Mouse (Mus musculus): ENCODE measurements around the gene Zfp94. TPM values are rescaled to one million over a fixed set of nuclear protein-coding genes. Genes with fewer than 3 reads are reported as not detected.
"Not testable (repeated sequence)": the region's sequence is repeated elsewhere in the genome, so short reads cannot be mapped to it uniquely, and the experiment has no call there.

The Zfp94 gene
- total and polyA plus RNA-seq, 3 experiments = 1.9 to 3.8 (median 2.7) TPM

DNA sequence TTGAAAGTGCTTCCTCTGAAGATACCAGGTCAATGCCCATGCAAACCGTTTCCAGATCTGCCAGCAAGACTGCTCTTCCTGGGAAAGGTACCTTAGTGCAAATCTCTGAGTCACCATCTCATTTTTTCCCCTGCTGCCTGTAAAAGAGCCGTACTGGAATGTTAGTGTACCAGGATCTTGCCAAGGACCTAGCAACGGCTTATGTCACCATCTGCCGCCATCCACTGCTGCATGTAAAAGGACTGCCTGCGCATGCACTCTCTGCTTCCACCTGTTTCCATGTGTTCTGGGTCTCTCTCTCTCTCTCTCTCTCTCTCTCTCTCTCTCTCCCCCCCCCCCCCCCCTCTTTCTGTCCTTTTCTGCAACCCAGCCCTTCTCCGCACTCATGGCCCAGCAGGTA, 28.0 kb downstream of the Zfp94 start:
- no peaks in the 10 kb centered on the region for H3K36me3 ChIP-seq (ENCODE audit: control insufficient read depth, insufficient read depth, low read length)
- 86% methylated on average over 6 of the region's 6 CpGs for WGBS
- no peak for TF ChIP-seq EP300 (IDR thresholded peaks at IDR 0.05; ENCODE audit: insufficient read depth, low read depth, low read length)
- no peak for TF ChIP-seq CTCF (IDR thresholded peaks at IDR 0.05)
- TF ChIP-seq POLR2A (IDR thresholded peaks at IDR 0.05; ENCODE audit: insufficient read depth, low read depth, low read length) = no peak
- intact Hi-C loops (cut with DNase I) = no loop called here
- no peaks in the 10 kb centered on the region for H3K79me2 ChIP-seq (replicated peaks; ENCODE audit: control insufficient read depth, insufficient read depth, low read length)
- no peaks in the 10 kb centered on the region for H3K4me1 ChIP-seq (ENCODE audit: control insufficient read depth, insufficient read depth, low read length)
- DNase-seq = no peak
- H3K27ac ChIP-seq = no peak overlapping the region
- no peaks in the 10 kb centered on the region for H3K27me3 ChIP-seq (ENCODE audit: control insufficient read depth, insufficient read depth, low read length)
- H3K4me3 ChIP-seq = no peak overlapping the region
- no peak overlapping the region for H3K9ac ChIP-seq (ENCODE audit: low read depth, low read length)

GRCm38 (mm10) chr7:24287670-24288069, 28.8 kb downstream of the Zfp94 start:
- WGBS = 75% methylated on average over 5 of the region's 5 CpGs
- Histone ChIP-seq H3K4me3 (no peak overlapping the region), H3K9ac (ENCODE audit: low read depth, low read length) (no peak overlapping the region), H3K4me1 (ENCODE audit: control insufficient read depth, insufficient read depth, low read length) (no peaks in the 10 kb centered on the region), H3K27me3 (ENCODE audit: control insufficient read depth, insufficient read depth, low read length) (no peaks in the 10 kb centered on the region), H3K79me2 (replicated peaks; ENCODE audit: control insufficient read depth, insufficient read depth, low read length) (no peaks in the 10 kb centered on the region), H3K27ac (no peak overlapping the region), H3K36me3 (ENCODE audit: control insufficient read depth, insufficient read depth, low read length) (no peaks in the 10 kb centered on the region)
- no peak for DNase-seq
- intact Hi-C loops (cut with DNase I) = no loop called here
- TF ChIP-seq POLR2A (IDR thresholded peaks at IDR 0.05; ENCODE audit: insufficient read depth, low read depth, low read length) (no peak), CTCF (IDR thresholded peaks at IDR 0.05) (peak; percentile 19; the same call in 1 of the 2 replicates)

DNA sequence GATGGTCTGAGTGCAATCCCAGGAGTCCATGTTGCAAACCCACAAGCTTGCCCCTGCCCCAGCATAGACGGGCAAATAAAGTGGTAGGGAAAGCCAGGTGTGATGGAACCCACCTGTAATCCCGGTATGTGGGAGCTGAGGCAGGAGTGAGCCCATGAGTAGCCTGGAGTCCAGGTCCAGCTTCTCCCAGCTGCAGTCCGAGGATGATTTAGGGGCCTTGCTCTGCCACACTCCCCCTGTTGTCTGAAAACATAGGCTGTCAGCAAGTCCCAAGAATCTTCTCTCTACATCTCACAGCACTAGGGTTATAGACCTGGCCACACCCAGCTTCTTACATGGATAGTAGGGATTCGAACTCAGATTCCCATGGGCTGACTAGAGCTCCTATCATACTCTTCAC, 29.6 kb downstream of the Zfp94 start:
- Histone ChIP-seq H3K4me3 (no peak overlapping the region), H3K27ac (no peak overlapping the region), H3K36me3 (ENCODE audit: control insufficient read depth, insufficient read depth, low read length) (no peaks in the 10 kb centered on the region), H3K27me3 (ENCODE audit: control insufficient read depth, insufficient read depth, low read length) (no peaks in the 10 kb centered on the region), H3K9ac (ENCODE audit: low read depth, low read length) (no peak overlapping the region), H3K4me1 (ENCODE audit: control insufficient read depth, insufficient read depth, low read length) (no peaks in the 10 kb centered on the region), H3K79me2 (replicated peaks; ENCODE audit: control insufficient read depth, insufficient read depth, low read length) (no peaks in the 10 kb centered on the region)
- 72% methylated on average over 4 of the region's 4 CpGs for WGBS
- no peak for DNase-seq
- TF ChIP-seq CTCF (IDR thresholded peaks at IDR 0.05) = no peak
- no peak for TF ChIP-seq POLR2A (IDR thresholded peaks at IDR 0.05; ENCODE audit: insufficient read depth, low read depth, low read length)
- intact Hi-C loops (cut with DNase I) = no loop called here

GRCm38 (mm10) chr7:24286090-24286489, 30.4 kb downstream of the Zfp94 start:
- Histone ChIP-seq H3K36me3 (ENCODE audit: control insufficient read depth, insufficient read depth, low read length) (no peaks in the 10 kb centered on the region), H3K4me1 (ENCODE audit: control insufficient read depth, insufficient read depth, low read length) (no peaks in the 10 kb centered on the region), H3K9ac (ENCODE audit: low read depth, low read length) (no peak overlapping the region), H3K27ac (no peak overlapping the region), H3K27me3 (ENCODE audit: control insufficient read depth, insufficient read depth, low read length) (no peaks in the 10 kb centered on the region), H3K79me2 (replicated peaks; ENCODE audit: control insufficient read depth, insufficient read depth, low read length) (no peaks in the 10 kb centered on the region), H3K4me3 (no peak overlapping the region)
- TF ChIP-seq POLR2A (IDR thresholded peaks at IDR 0.05; ENCODE audit: insufficient read depth, low read depth, low read length) (no peak), CTCF (IDR thresholded peaks at IDR 0.05) (peak; percentile 36), EP300 (IDR thresholded peaks at IDR 0.05; ENCODE audit: insufficient read depth, low read depth, low read length) (no peak)
- 43% methylated on average over 4 of the region's 4 CpGs for WGBS
- intact Hi-C loops (cut with DNase I) = no loop called here
- DNase-seq = no peak

DNA sequence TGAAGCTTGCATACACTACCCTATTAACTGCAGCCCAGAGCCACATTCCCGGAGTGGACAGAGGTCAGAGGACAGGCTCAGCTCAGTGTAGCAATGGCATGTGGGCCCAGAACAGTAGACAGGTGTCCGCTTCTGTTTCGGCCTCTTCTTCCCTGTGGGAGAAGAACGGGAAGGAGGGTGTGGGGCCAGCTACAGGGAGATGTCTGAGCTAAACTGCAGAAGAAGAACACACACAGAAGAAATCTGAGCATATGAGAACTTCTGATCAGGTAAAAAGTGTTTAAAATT, 35.7 kb downstream of the Zfp94 start:
- H3K4me3 ChIP-seq = no peak overlapping the region
- TF ChIP-seq EP300 (IDR thresholded peaks at IDR 0.05; ENCODE audit: insufficient read depth, low read depth, low read length) = no peak
- TF ChIP-seq POLR2A (IDR thresholded peaks at IDR 0.05; ENCODE audit: insufficient read depth, low read depth, low read length) = no peak
- TF ChIP-seq CTCF (IDR thresholded peaks at IDR 0.05) = no peak
- no peaks in the 10 kb centered on the region for H3K79me2 ChIP-seq (replicated peaks; ENCODE audit: control insufficient read depth, insufficient read depth, low read length)
- no peak overlapping the region for H3K27ac ChIP-seq
- no peak for DNase-seq
- H3K27me3 ChIP-seq (ENCODE audit: control insufficient read depth, insufficient read depth, low read length) = no peaks in the 10 kb centered on the region
- no peak overlapping the region for H3K9ac ChIP-seq (ENCODE audit: low read depth, low read length)
- H3K36me3 ChIP-seq (ENCODE audit: control insufficient read depth, insufficient read depth, low read length) = no peaks in the 10 kb centered on the region
- WGBS = 55% methylated on average over 4 of the region's 4 CpGs
- intact Hi-C loops (cut with DNase I) = no loop called here
- no peaks in the 10 kb centered on the region for H3K4me1 ChIP-seq (ENCODE audit: control insufficient read depth, insufficient read depth, low read length)

- H3K79me2 ChIP-seq (replicated peaks; ENCODE audit: control insufficient read depth, insufficient read depth, low read length) = no peaks in the 10 kb centered on the region
- H3K4me1 ChIP-seq (ENCODE audit: control insufficient read depth, insufficient read depth, low read length) = no peaks in the 10 kb centered on the region
- TF ChIP-seq POLR2A (IDR thresholded peaks at IDR 0.05; ENCODE audit: insufficient read depth, low read depth, low read length) (no peak), EP300 (IDR thresholded peaks at IDR 0.05; ENCODE audit: insufficient read depth, low read depth, low read length) (no peak), CTCF (IDR thresholded peaks at IDR 0.05) (no peak)
- 49% methylated on average over 10 of the region's 10 CpGs for WGBS
- no peak overlapping the region for H3K27ac ChIP-seq
- no peaks in the 10 kb centered on the region for H3K36me3 ChIP-seq (ENCODE audit: control insufficient read depth, insufficient read depth, low read length)
- no peak for DNase-seq
- no peak overlapping the region for H3K4me3 ChIP-seq
- no peaks in the 10 kb centered on the region for H3K27me3 ChIP-seq (ENCODE audit: control insufficient read depth, insufficient read depth, low read length)
- no peak overlapping the region for H3K9ac ChIP-seq (ENCODE audit: low read depth, low read length)
- intact Hi-C loops (cut with DNase I) = no loop called here
Measured at GRCm38 (mm10) chr7:24280031-24280857, 36.2 kb downstream of the Zfp94 start.

DNA sequence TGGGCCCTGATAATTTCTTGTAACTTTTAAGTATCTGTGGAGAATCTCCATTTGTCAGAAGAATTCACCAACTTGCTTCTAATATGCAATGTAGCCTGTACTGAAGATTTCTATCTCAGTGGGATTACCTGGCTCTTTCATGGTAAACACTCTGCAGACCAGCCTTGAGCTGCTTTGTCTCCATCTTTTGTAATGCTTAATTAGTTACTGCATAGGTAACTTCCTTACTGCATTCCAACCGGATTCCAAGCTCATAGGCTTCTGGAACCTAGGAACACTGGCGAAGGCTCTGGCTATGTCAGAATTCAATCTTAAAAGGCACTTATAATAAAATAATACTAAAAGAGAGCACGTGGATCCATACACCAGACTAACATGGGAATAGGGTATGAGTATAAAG, 37.7 kb downstream of the Zfp94 start:
- intact Hi-C loops (cut with DNase I); H3K79me2 ChIP-seq (replicated peaks; ENCODE audit: control insufficient read depth, insufficient read depth, low read length); DNase-seq; H3K36me3 ChIP-seq (ENCODE audit: control insufficient read depth, insufficient read depth, low read length); H3K4me1 ChIP-seq (ENCODE audit: control insufficient read depth, insufficient read depth, low read length); H3K9ac ChIP-seq (ENCODE audit: low read depth, low read length); H3K27ac ChIP-seq; H3K27me3 ChIP-seq (ENCODE audit: control insufficient read depth, insufficient read depth, low read length); H3K4me3 ChIP-seq: not testable (repeated sequence)
- WGBS = 86% methylated on average over 3 of the region's 3 CpGs

All from heart, adult 2 months (tissue).